Mouse (Mus musculus): ENCODE measurements at regions not wholly inside any gene's neighbourhood (a gene's known extent, or its start where the extent isn't known, plus 50 kb on each side); places are given as distances from the start of the nearest gene placed in this dataset.

DNA sequence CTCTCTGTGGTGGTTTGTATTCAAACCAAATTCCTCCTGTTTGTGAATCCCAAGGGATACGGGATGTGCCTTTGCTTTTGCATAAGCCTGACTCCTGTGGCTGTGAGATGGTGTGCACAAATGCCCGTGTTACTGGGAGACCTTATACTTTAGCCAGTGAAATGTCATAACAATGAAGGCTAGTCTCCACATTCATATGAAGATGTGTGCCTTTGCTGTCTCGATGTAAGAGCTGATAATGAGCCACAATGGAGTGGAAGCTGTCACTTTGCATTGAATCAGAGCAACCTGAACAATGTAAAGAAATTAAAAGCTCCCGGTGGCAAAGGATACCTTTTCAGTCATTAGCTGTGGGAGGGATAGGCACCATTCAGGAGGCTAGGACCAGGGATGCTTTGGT lies 64.7 kb upstream of the Pou6f2 start:
- H3K27me3 ChIP-seq (ENCODE audit: control insufficient read depth, insufficient read depth, low read length) = no peaks in the 10 kb centered on the region
- TF ChIP-seq CTCF (IDR thresholded peaks at IDR 0.05; ENCODE audit: borderline replicate concordance, insufficient read depth, low read depth, low read length) (no peak), POLR2A (IDR thresholded peaks at IDR 0.05; ENCODE audit: borderline replicate concordance, insufficient read depth, low read length) (no peak)
- H3K4me1 ChIP-seq (ENCODE audit: control insufficient read depth, insufficient read depth, low read length) = no peaks in the 10 kb centered on the region
- H3K4me3 ChIP-seq (replicated peaks; ENCODE audit: insufficient read depth, low read depth, low read length) = no peak overlapping the region
- H3K27ac ChIP-seq (ENCODE audit: insufficient read depth, low read length) = no peak overlapping the region
- no peak for DNase-seq
- 20% methylated on average over 4 of the region's 4 CpGs for WGBS

GRCm38 (mm10) chr13:18457337-18458236 lies 60.1 kb upstream of the Pou6f2 start:
- no peak for DNase-seq
- Histone ChIP-seq H3K4me3 (replicated peaks; ENCODE audit: insufficient read depth, low read depth, low read length) (no peak overlapping the region), H3K27ac (ENCODE audit: insufficient read depth, low read length) (no peak overlapping the region), H3K27me3 (ENCODE audit: control insufficient read depth, insufficient read depth, low read length) (no peaks in the 10 kb centered on the region), H3K4me1 (ENCODE audit: control insufficient read depth, insufficient read depth, low read length) (no peaks in the 10 kb centered on the region)
- WGBS = 26% methylated on average over 14 of the region's 14 CpGs
- TF ChIP-seq CTCF (IDR thresholded peaks at IDR 0.05; ENCODE audit: borderline replicate concordance, insufficient read depth, low read depth, low read length) (no peak), POLR2A (IDR thresholded peaks at IDR 0.05; ENCODE audit: borderline replicate concordance, insufficient read depth, low read length) (no peak)

All from cerebellum, adult 2 months (tissue).